Mouse (Mus musculus): ENCODE measurements at regions not wholly inside any gene's neighbourhood (a gene's known extent, or its start where the extent isn't known, plus 50 kb on each side); places are given as distances from the start of the nearest gene placed in this dataset.

DNA sequence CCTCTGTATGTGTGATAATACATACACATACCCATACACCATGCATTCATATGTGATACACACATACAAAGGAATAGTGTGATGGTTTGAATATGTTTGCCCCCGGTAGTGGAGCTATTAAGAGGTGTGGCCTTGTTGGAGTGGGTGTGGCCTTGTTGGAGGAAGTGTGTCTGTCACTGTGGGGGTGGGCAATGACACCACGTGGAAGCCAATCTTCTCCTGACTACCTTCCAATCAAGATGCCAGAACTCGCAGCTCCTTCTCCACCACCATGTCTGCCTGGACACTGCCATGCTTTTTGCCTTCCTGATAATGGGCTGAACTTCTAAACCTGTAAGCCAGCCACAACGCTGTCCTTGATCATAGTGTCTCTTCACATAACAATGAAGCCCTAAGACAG, 86.1 kb upstream of the Pabpc6 start:
- Histone ChIP-seq H3K9me3 (ENCODE audit: low read length) (no peaks in the 10 kb centered on the region), H3K4me3 (ENCODE audit: low read length) (no peak overlapping the region), H3K27me3 (ENCODE audit: insufficient read depth, low read length) (no peaks in the 10 kb centered on the region), H3K36me3 (ENCODE audit: insufficient read depth, low read length) (no peaks in the 10 kb centered on the region), H3K9ac (replicated peaks; ENCODE audit: low read length) (no peak overlapping the region), H3K27ac (no peak overlapping the region), H3K4me2 (ENCODE audit: low read depth, low read length) (no peak overlapping the region), H3K4me1 (ENCODE audit: insufficient read depth, low read length) (peaks cover 6% of the 10 kb centered on the region; the same call in 1 of the 2 replicates)
- no peak for TF ChIP-seq CTCF (IDR thresholded peaks at IDR 0.05; ENCODE audit: low read depth)
- no peak for ATAC-seq
- WGBS: 82% methylated on average over 4 of the region's 4 CpGs
- DNase-seq (ENCODE audit: low spot score): no peak

GRCm38 (mm10) chr17:9754884-9755405, 85.4 kb upstream of the Pabpc6 start:
- no peak overlapping the region for H3K4me2 ChIP-seq (ENCODE audit: low read depth, low read length)
- H3K9ac ChIP-seq (replicated peaks; ENCODE audit: low read length): no peak overlapping the region
- peaks cover 6% of the 10 kb centered on the region; the same call in 1 of the 2 replicates for H3K4me1 ChIP-seq (ENCODE audit: insufficient read depth, low read length)
- H3K27ac ChIP-seq: no peak overlapping the region
- H3K36me3 ChIP-seq (ENCODE audit: insufficient read depth, low read length): no peaks in the 10 kb centered on the region
- no peaks in the 10 kb centered on the region for H3K27me3 ChIP-seq (ENCODE audit: insufficient read depth, low read length)
- DNase-seq (ENCODE audit: low spot score) (no peak), ATAC-seq (no peak)
- peak; percentile 13; the same call in 1 of the 2 replicates for TF ChIP-seq CTCF (IDR thresholded peaks at IDR 0.05; ENCODE audit: low read depth)
- 80% methylated on average over 2 of the region's 2 CpGs for WGBS
- no peaks in the 10 kb centered on the region for H3K9me3 ChIP-seq (ENCODE audit: low read length)
- H3K4me3 ChIP-seq (ENCODE audit: low read length): no peak overlapping the region

DNA sequence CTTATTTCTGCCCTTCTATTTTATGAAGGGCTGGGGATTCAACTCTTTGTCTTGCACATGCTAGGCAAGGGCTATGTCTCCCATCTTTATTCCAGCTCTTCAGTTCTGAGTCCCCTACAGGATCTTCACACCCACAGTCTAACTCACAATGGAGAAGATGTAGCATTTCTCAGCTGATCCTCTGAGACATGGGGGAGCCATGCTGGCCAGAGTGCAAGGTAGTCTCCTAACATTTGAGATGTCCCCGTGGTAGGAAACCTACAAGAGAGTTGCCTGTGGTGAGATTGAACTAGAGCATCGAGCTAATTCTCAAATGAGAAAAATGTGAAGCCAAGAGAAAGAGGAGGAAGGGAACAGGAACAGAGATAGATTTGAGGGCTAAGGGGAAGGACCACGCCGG, 83.3 kb upstream of the Pabpc6 start:
- no peak for DNase-seq (ENCODE audit: low spot score)
- Histone ChIP-seq H3K9ac (replicated peaks; ENCODE audit: low read length) (no peak overlapping the region), H3K4me3 (ENCODE audit: low read length) (no peak overlapping the region), H3K4me2 (ENCODE audit: low read depth, low read length) (no peak overlapping the region), H3K9me3 (ENCODE audit: low read length) (no peaks in the 10 kb centered on the region), H3K27me3 (ENCODE audit: insufficient read depth, low read length) (no peaks in the 10 kb centered on the region), H3K27ac (0 out of 2 replicates have a peak overlapping the region, but pooled peaks have one; percentile 22), H3K4me1 (ENCODE audit: insufficient read depth, low read length) (peaks cover 6% of the 10 kb centered on the region; the same call in 1 of the 2 replicates), H3K36me3 (ENCODE audit: insufficient read depth, low read length) (no peaks in the 10 kb centered on the region)
- no peak for ATAC-seq
- TF ChIP-seq CTCF (IDR thresholded peaks at IDR 0.05; ENCODE audit: low read depth): no peak
- WGBS: 88% methylated on average over 4 of the region's 4 CpGs

GRCm38 (mm10) chr17:9751348-9752170, 82.0 kb upstream of the Pabpc6 start:
- peak; percentile 84 for ATAC-seq
- TF ChIP-seq CTCF (IDR thresholded peaks at IDR 0.05; ENCODE audit: low read depth): no peak
- Histone ChIP-seq H3K4me1 (ENCODE audit: insufficient read depth, low read length) (peaks cover 6% of the 10 kb centered on the region; the same call in 1 of the 2 replicates), H3K4me3 (ENCODE audit: low read length) (no peak overlapping the region), H3K9me3 (ENCODE audit: low read length) (no peaks in the 10 kb centered on the region), H3K4me2 (ENCODE audit: low read depth, low read length) (no peak overlapping the region), H3K9ac (replicated peaks; ENCODE audit: low read length) (no peak overlapping the region), H3K27me3 (ENCODE audit: insufficient read depth, low read length) (no peaks in the 10 kb centered on the region), H3K36me3 (ENCODE audit: insufficient read depth, low read length) (no peaks in the 10 kb centered on the region), H3K27ac (peak overlapping the region; percentile 46)
- DNase-seq (ENCODE audit: low spot score): peak; percentile 62
- 35% methylated on average over 13 of the region's 13 CpGs for WGBS

GRCm38 (mm10) chr17:9750046-9750445, 80.5 kb upstream of the Pabpc6 start:
- no peak for TF ChIP-seq CTCF (IDR thresholded peaks at IDR 0.05; ENCODE audit: low read depth)

DNA sequence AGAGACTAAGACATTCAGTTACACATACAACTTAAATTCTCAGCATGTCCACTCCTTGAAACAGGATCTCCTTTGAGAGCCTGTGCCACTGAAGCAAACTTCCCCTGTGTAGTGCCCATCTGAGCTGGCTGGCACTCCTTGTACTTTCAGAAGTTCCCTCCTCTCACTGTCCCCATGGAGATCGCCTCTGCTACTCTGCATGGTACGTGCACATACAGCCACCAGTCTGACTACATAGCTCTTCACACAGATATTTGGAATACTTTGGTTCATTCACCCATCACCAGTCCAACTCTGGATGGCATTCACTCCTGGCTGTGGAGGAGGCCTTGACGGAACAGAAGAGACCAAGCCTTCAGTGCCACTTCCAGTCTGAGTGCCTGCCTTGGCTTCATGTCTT, 79.8 kb upstream of the Pabpc6 start:
- Histone ChIP-seq H3K27me3 (ENCODE audit: insufficient read depth, low read length) (no peaks in the 10 kb centered on the region), H3K4me3 (ENCODE audit: low read length) (no peak overlapping the region), H3K4me2 (ENCODE audit: low read depth, low read length) (no peak overlapping the region), H3K9ac (replicated peaks; ENCODE audit: low read length) (no peak overlapping the region), H3K9me3 (ENCODE audit: low read length) (no peaks in the 10 kb centered on the region), H3K4me1 (ENCODE audit: insufficient read depth, low read length) (0 out of 2 replicates have a peak, but pooled peaks cover 6% of the 10 kb centered on the region), H3K27ac (no peak overlapping the region), H3K36me3 (ENCODE audit: insufficient read depth, low read length) (no peaks in the 10 kb centered on the region)
- ATAC-seq (no peak), DNase-seq (ENCODE audit: low spot score) (no peak)
- no peak for TF ChIP-seq CTCF (IDR thresholded peaks at IDR 0.05; ENCODE audit: low read depth)
- WGBS: 86% methylated on average over 3 of the region's 3 CpGs

More at GRCm38 (mm10) chr17:9750046-9750445, 80.5 kb upstream of the Pabpc6 start:
- H3K4me2 ChIP-seq (ENCODE audit: low read depth, low read length): no peak overlapping the region
- 89% methylated on average over 8 of the region's 8 CpGs for whole genome bisulfite sequencing
- H3K4me3 ChIP-seq (ENCODE audit: low read length): no peak overlapping the region
- H3K36me3 ChIP-seq (ENCODE audit: insufficient read depth, low read length): no peaks in the 10 kb centered on the region
- no peak overlapping the region for H3K27ac ChIP-seq
- 0 out of 2 replicates have a peak, but pooled peaks cover 6% of the 10 kb centered on the region for H3K4me1 ChIP-seq (ENCODE audit: insufficient read depth, low read length)
- DNase-seq (ENCODE audit: low spot score) (no peak), ATAC-seq (no peak)
- no peaks in the 10 kb centered on the region for H3K27me3 ChIP-seq (ENCODE audit: insufficient read depth, low read length)
- no peak overlapping the region for H3K9ac ChIP-seq (replicated peaks; ENCODE audit: low read length)
- H3K9me3 ChIP-seq (ENCODE audit: low read length): no peaks in the 10 kb centered on the region

DNA sequence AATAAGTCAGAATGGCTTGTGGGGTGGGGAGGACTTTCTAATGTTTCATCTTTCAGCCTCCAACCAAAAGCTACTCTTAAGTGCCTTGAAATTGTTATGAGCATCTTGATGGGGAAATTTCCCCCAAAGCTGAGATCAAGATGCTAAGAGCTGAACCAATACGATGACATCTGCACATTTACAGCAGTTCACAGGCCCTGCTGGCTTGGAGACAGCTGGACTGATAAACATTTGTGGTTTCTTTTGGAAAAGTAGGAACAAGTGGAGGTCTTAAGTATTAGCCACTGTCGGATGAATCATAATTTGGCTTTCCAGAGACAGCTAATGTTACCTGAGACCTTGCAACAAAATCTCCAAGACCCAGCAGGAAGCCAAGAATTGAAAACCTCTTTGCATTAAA, 78.4 kb upstream of the Pabpc6 start:
- no peaks in the 10 kb centered on the region for H3K27me3 ChIP-seq (ENCODE audit: insufficient read depth, low read length)
- 0 out of 2 replicates have a peak, but pooled peaks cover 6% of the 10 kb centered on the region for H3K4me1 ChIP-seq (ENCODE audit: insufficient read depth, low read length)
- ATAC-seq (no peak), DNase-seq (ENCODE audit: low spot score) (no peak)
- H3K4me3 ChIP-seq (ENCODE audit: low read length): no peak overlapping the region
- H3K9ac ChIP-seq (replicated peaks; ENCODE audit: low read length): no peak overlapping the region
- no peak overlapping the region for H3K27ac ChIP-seq
- 96% methylated on average over 2 of the region's 2 CpGs for WGBS
- H3K36me3 ChIP-seq (ENCODE audit: insufficient read depth, low read length): no peaks in the 10 kb centered on the region
- no peaks in the 10 kb centered on the region for H3K9me3 ChIP-seq (ENCODE audit: low read length)
- no peak for TF ChIP-seq CTCF (IDR thresholded peaks at IDR 0.05; ENCODE audit: low read depth)
- no peak overlapping the region for H3K4me2 ChIP-seq (ENCODE audit: low read depth, low read length)
